Mouse (Mus musculus): ENCODE results near the gene Kbtbd7. TPM values are rescaled to one million over a fixed set of nuclear protein-coding genes. Genes with fewer than 3 reads are reported as not detected.
"Not testable (repeated sequence)": the region's sequence is repeated elsewhere in the genome, so short reads cannot be mapped to it uniquely, and the experiment has no call there.

Kbtbd7 gene
- total RNA-seq (2021), result 10 to 100 TPM; 42.2 to 45.7 TPM

DNA sequence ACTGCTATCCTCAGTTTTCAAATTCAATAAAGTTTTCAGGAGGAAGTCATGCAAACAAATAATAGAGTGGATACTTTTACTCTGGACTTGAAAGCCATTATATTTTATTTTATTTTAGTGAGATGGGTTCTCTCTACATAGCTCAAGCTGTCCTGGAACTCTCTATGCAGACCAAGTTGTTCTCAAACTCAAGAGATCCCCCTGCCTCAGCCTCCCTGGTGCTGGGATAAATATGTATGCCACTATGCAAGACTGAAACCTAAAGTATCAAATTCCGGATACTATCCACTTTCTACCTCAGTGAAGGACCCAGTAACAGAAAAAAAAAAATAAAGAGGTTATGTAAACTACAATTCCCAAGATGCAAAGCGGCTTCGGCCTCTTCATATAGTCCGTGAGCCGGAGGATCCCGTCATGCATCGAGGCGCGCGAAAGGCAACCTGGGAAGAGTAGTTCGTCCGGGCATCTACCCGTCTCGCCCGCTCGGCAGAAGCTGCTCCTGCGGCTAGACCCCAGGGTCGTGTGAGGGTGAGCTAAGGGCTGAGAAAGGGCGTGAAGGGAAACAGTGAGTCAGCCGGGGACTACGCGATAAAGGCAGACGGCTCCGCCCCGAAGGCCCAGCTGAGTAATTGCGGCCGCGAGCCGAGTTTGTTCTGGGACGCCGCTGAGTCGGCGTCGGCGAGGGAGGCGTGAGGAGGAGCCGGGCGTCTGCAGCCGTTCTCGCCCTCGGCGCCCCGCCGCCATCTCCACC lies at the start of gene Kbtbd7:
Gene Kbtbd7 (plus strand): TSS at position 533 of the 751 bp plus-strand sequence.
- DNase-seq (ENCODE audit: extremely low spot score in 1 of 2, low spot score in 1 of 2), result peak; percentile 79 to 87

- no peak for DNase-seq (ENCODE audit: extremely low spot score in 1 of 2, low spot score in 1 of 2)
Measured at GRCm38 (mm10) chr14:79377041-79377440, 49.3 kb upstream of the Kbtbd7 start.

- DNase-seq (ENCODE audit: extremely low spot score in 1 of 2, low spot score in 1 of 2), result no peak
Measured at GRCm38 (mm10) chr14:79383120-79383519, 43.2 kb upstream of the Kbtbd7 start.

- no peak for DNase-seq (ENCODE audit: extremely low spot score in 1 of 2, low spot score in 1 of 2)
Measured at GRCm38 (mm10) chr14:79388304-79388703, 38.0 kb upstream of the Kbtbd7 start.

DNA sequence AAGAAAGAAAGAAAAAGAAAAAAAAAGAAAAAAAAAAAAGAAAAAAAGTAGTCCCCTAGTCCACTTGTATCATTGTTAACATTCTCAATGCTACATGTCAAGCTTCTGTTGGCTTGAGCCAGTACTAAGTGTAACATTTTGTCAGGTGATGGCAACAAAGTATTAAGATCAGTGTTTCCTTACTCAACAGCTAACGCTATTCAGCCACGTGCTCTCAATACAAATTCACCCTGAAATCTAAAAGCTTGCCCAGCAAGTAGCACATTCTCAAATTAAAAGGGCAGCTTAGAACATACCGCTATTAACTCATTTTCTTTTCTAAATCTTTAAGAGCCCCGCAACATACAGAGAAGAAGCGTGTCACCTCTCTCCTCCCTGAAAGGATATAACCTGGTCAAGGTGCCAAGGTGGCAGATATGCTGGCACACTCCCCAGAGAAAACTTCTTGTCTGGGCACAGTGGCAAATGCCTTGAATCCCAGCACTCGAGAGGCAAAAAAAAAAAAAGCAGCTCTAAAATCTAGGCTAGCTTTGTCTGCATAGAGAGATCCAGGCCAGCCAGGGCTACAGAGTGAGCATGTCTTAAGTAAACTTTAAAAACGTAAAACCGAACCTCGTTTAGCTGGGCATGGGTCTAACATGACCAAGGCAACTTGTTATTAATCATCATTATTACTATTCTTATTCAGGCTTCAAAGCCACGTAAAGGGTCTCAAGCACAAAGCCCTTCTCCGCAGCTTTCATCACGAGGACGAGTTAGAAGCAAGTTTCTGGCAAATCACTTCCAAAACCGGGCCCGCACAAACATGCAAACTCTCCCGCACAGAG lies 36.7 kb upstream of the Kbtbd7 start:
- DNase-seq (ENCODE audit: extremely low spot score in 1 of 2, low spot score in 1 of 2), result no peak

GRCm38 (mm10) chr14:79390265-79390926 lies 35.9 kb upstream of the Kbtbd7 start, which contains the start of gene Naa16:
TSS of gene Naa16 (minus strand) at chr14:79390778.
- peak; percentile 94 for DNase-seq (ENCODE audit: extremely low spot score in 1 of 2, low spot score in 1 of 2)

DNA sequence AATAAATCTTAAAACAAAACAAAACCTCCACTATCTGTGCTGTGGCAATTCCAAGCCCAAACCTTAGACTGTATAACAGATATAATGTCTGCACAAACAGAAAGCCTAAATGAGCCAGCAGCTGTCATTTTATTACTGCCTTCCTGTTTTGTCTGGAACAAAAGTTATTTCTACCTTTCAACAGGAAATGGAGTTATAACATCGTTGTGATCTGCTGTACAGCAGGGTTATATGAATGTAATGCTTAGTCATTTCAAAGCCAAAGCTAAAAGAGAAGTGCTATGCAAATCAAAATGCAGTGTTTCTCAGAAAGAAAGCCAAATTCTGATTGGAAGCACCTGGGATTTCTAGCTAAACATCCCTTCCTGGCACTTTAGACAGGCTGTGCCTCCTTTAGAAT lies 33.0 kb upstream of the Kbtbd7 start:
- DNase-seq (ENCODE audit: extremely low spot score in 1 of 2, low spot score in 1 of 2), result no peak

DNA sequence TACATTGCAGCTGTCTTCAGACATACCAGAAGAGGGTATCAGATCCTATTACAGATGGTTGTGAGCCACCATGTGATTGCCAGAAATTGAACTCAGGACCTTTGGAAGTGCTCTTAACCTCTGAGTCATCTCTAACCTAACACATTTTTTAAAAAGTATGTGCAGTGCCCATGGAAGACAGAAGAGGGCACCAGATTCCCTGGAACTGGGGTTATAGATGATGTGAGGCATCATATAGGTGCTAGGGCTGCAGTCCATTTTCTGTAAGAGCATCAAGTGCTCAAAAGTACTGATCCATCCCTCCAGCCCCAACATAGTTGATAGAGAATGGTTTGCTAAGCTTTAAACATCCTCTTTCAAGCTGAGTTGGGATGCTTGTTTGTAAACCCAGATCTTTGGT lies 31.7 kb upstream of the Kbtbd7 start:
- DNase-seq (ENCODE audit: extremely low spot score in 1 of 2, low spot score in 1 of 2), result no peak

GRCm38 (mm10) chr14:79397321-79398122 lies 28.8 kb upstream of the Kbtbd7 start, which contains the start of gene Mtrf1:
TSS of gene Mtrf1 (plus strand) at chr14:79397772.
- DNase-seq (ENCODE audit: extremely low spot score in 1 of 2, low spot score in 1 of 2), result peak; percentile 48 to 60

- no peak for DNase-seq (ENCODE audit: extremely low spot score in 1 of 2, low spot score in 1 of 2)
Measured at GRCm38 (mm10) chr14:79407641-79408040, 18.7 kb upstream of the Kbtbd7 start.

DNA sequence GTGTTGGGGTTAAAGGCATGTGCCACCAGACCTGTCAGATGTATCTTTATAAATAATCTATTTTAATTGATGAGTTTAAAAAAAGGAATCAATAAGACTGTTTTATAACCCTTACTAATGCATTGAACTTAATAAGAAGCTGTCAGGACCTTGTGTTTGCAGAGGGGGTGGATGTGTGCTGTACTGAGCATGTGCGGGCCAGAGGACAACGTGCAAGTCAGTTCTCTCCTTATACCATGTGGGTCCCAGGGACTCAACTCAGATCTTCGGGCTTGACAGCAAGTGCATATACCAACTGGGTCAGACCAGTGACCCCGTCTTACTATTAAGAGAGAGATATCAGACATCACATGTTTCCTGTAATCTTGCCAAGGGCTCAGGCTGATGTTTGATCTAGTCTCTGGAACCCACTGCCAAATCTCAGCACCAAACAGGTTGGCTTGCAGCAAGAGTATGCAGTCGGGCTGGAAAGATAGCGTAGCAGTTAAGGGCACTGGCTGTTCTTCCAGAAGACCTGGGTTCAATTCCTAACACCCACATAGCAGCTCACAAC lies 17.0 kb upstream of the Kbtbd7 start:
- no peak for DNase-seq (ENCODE audit: extremely low spot score in 1 of 2, low spot score in 1 of 2)

- no peak for DNase-seq (ENCODE audit: extremely low spot score in 1 of 2, low spot score in 1 of 2)
Measured at GRCm38 (mm10) chr14:79410662-79411061, 15.6 kb upstream of the Kbtbd7 start.

GRCm38 (mm10) chr14:79413121-79413520 lies 13.2 kb upstream of the Kbtbd7 start:
- no peak for DNase-seq (ENCODE audit: extremely low spot score in 1 of 2, low spot score in 1 of 2)

DNA sequence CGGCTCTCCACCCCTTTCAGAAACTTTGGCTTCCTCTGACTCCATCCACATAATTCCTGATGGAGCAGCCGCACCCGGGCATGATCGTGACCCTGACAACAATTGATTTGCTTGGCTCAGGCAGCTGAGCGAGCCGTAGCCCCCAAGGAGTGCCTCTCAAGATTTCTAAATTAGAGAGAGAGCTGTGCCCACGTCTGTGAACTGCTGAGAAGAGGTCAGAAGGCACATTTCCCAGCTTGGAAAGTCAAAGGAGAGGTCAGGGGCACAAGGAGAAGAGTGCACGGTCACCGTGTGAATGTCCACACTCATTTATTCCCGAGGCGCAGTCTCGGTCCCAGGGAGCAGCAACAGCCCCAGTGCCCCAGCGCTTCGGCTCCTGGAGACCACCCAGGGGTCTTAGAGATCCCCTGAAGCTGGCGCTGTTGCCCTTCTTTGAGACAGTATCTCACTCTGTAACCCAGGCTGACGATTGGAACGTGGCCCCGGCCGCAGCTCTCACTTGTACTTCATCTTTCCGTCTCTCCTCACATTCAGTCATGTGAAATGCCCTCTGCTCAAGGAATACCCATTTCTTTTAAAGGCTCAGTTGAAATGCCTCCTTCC lies 6.1 kb upstream of the Kbtbd7 start:
- DNase-seq (ENCODE audit: extremely low spot score in 1 of 2, low spot score in 1 of 2), result no peak

- not testable (repeated sequence) for DNase-seq (ENCODE audit: extremely low spot score in 1 of 2, low spot score in 1 of 2)
Measured at GRCm38 (mm10) chr14:79426730-79427365, 537 bp downstream of the Kbtbd7 start.

GRCm38 (mm10) chr14:79434068-79434467 lies 7.8 kb downstream of the Kbtbd7 start:
- DNase-seq (ENCODE audit: extremely low spot score in 1 of 2, low spot score in 1 of 2), result no peak

GRCm38 (mm10) chr14:79440655-79441054 lies 14.3 kb downstream of the Kbtbd7 start:
- no peak for DNase-seq (ENCODE audit: extremely low spot score in 1 of 2, low spot score in 1 of 2)

- DNase-seq (ENCODE audit: extremely low spot score in 1 of 2, low spot score in 1 of 2), result no peak
Measured at GRCm38 (mm10) chr14:79441441-79441840, 15.1 kb downstream of the Kbtbd7 start.

DNA sequence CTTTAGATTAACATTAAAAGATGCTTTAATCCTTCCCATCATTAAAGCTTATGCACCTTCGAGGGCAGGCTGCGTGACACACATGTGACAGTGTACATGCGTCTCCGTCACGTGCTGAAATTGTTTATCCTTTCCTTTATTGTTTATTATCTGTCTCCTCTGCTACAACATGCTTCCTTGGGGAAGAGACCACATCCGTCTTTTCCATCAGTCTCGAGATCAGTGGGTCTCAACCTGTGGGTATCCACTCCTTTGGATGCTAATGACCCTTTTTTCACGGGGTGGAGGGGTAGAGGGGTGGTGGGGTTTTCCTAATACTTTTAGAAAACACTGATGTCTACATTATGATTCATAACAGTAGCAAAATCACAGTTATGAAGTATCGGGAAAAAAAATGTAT lies 18.3 kb downstream of the Kbtbd7 start:
- no peak for DNase-seq (ENCODE audit: extremely low spot score in 1 of 2, low spot score in 1 of 2)
